Mouse (Mus musculus): ENCODE data around the gene Tubgcp2.

Tubgcp2 gene

GRCm38 (mm10) chr7:140045546-140045945, 9.1 kb upstream of the Tubgcp2 start:
- DNase-seq, result no peak

GRCm38 (mm10) chr7:140042728-140043127, 6.3 kb upstream of the Tubgcp2 start:
- DNase-seq, result no peak

- DNase-seq, result no peak
Measured at GRCm38 (mm10) chr7:140037171-140037555, 694 bp upstream of the Tubgcp2 start.

GRCm38 (mm10) chr7:140035456-140035855, 1.0 kb downstream of the Tubgcp2 start:
- DNase-seq, result no peak

GRCm38 (mm10) chr7:140033386-140033785, 3.1 kb downstream of the Tubgcp2 start:
- DNase-seq, result no peak

GRCm38 (mm10) chr7:140032366-140032765, 4.1 kb downstream of the Tubgcp2 start:
- DNase-seq, result no peak

- no peak for DNase-seq
Measured at GRCm38 (mm10) chr7:140031771-140032170, 4.7 kb downstream of the Tubgcp2 start.

GRCm38 (mm10) chr7:140011336-140011735, 25.1 kb downstream of the Tubgcp2 start:
- no peak for DNase-seq

- no peak for DNase-seq
Measured at GRCm38 (mm10) chr7:140007781-140008180, 28.7 kb downstream of the Tubgcp2 start.

GRCm38 (mm10) chr7:140006861-140007611, 29.4 kb downstream of the Tubgcp2 start:
- no peak for DNase-seq

- DNase-seq, result no peak
Measured at GRCm38 (mm10) chr7:140004666-140005065, 31.8 kb downstream of the Tubgcp2 start.

GRCm38 (mm10) chr7:140001086-140001740, 35.3 kb downstream of the Tubgcp2 start:
- no peak for DNase-seq

- DNase-seq, result no peak
Measured at GRCm38 (mm10) chr7:139998691-139999350, 37.6 kb downstream of the Tubgcp2 start.

- peak; percentile 53 to 78 for DNase-seq
Measured at GRCm38 (mm10) chr7:139994676-139995075, 41.8 kb downstream of the Tubgcp2 start.

GRCm38 (mm10) chr7:139994202-139994601, 42.3 kb downstream of the Tubgcp2 start:
- no peak for DNase-seq

- no peak for DNase-seq
Measured at GRCm38 (mm10) chr7:139993532-139993931, 42.9 kb downstream of the Tubgcp2 start.

GRCm38 (mm10) chr7:139992406-139992805, 44.1 kb downstream of the Tubgcp2 start, which contains the start of gene Adam8:
TSS of gene Adam8 (minus strand) at chr7:139992562.
- DNase-seq, result peak; percentile 14 to 52

GRCm38 (mm10) chr7:139990864-139991394, 45.5 kb downstream of the Tubgcp2 start:
- no peak for DNase-seq

- no peak for DNase-seq
Measured at GRCm38 (mm10) chr7:139988272-139988671, 48.2 kb downstream of the Tubgcp2 start.

GRCm38 (mm10) chr7:139984505-139984904, 52.0 kb downstream of the Tubgcp2 start:
- DNase-seq, result no peak

- no peak for DNase-seq
Measured at GRCm38 (mm10) chr7:139982058-139982457, 54.4 kb downstream of the Tubgcp2 start.

- DNase-seq, result no peak
Measured at GRCm38 (mm10) chr7:139980778-139981177, 55.7 kb downstream of the Tubgcp2 start.

- DNase-seq, result peak in 1 of 2 experiments; percentile 13
Measured at GRCm38 (mm10) chr7:139979011-139979719, 57.3 kb downstream of the Tubgcp2 start.

Data from kidney, postnatal 36 days (tissue).